In genomic region chr12:58267779-58268178, GRCm38 (mm10) we compare ENCODE assay signal across 9 mouse cellular contexts. TPM values are rescaled to one million over a fixed set of nuclear protein-coding genes. Genes with fewer than 3 reads are reported as not detected.
DNase-seq lines count a peak whose midpoint lies in the region; ATAC-seq and TF ChIP-seq lines count a peak whose summit lies in the region.
"Had no signal": no experiment of that assay in that cellular context is flagged by ENCODE, and none has a peak within 500 bp of the region (broad histone marks: within the 10 kb centered on the region; RNA-seq: fewer than 3 reads in every experiment).

No protein-coding gene starts in this region.

- peak overlapping the region; percentile 48 for H3K4me3 ChIP-seq in forebrain, embryonic 10.5 days
- peak overlapping the region; percentile 40 for H3K4me3 ChIP-seq in intestine, embryonic 14.5 days (ENCODE audit: low read depth, low read length)
- peak overlapping the region; percentile 40 for H3K4me3 ChIP-seq in neural tube, embryonic 11.5 days (ENCODE audit: low read depth, low read length)
- no peak overlapping the region for H3K4me3 ChIP-seq in thymus, adult 2 months (ENCODE audit: control insufficient read depth, insufficient read depth, low read length)
- H3K4me3 ChIP-seq: myocyte had no signal

- no peak for TF ChIP-seq CTCF in thymus, adult 2 months (IDR thresholded peaks at IDR 0.05; ENCODE audit: borderline replicate concordance, control insufficient read depth, extremely low read depth, insufficient read depth, low read length, poor library complexity)

- no peak for ATAC-seq in intestine, embryonic 14.5 days (replicated peaks; ENCODE audit: low FRiP score, low TSS enrichment, low read depth)
- no peak for ATAC-seq in neural tube, embryonic 11.5 days (ENCODE audit: insufficient read depth, low FRiP score, low TSS enrichment)

- H3K27me3 ChIP-seq in forebrain, embryonic 10.5 days (ENCODE audit: poor library complexity, severe bottlenecking): peaks cover 28% of the 10 kb centered on the region
- no peaks in the 10 kb centered on the region for H3K27me3 ChIP-seq in intestine, embryonic 14.5 days (replicated peaks; ENCODE audit: control insufficient read depth, insufficient read depth, low read length)
- H3K27me3 ChIP-seq in neural tube, embryonic 11.5 days (ENCODE audit: control insufficient read depth, insufficient read depth, low read length): no peaks in the 10 kb centered on the region
- no peaks in the 10 kb centered on the region for H3K27me3 ChIP-seq in thymus, adult 2 months (ENCODE audit: control insufficient read depth, insufficient read depth, low read length)

- H3K9ac ChIP-seq in intestine, embryonic 14.5 days (ENCODE audit: low read length): peak overlapping the region; percentile 59
- peak overlapping the region; percentile 18; the same call in 1 of the 2 replicates for H3K9ac ChIP-seq in neural tube, embryonic 11.5 days (ENCODE audit: low read length)

- no peaks in the 10 kb centered on the region for H3K9me3 ChIP-seq in forebrain, embryonic 10.5 days
- H3K9me3 ChIP-seq in intestine, embryonic 14.5 days (ENCODE audit: control insufficient read depth, low read length): no peaks in the 10 kb centered on the region
- no peaks in the 10 kb centered on the region for H3K9me3 ChIP-seq in neural tube, embryonic 11.5 days (ENCODE audit: control insufficient read depth, low read length)

- peak overlapping the region; percentile 70 for H3K4me2 ChIP-seq in intestine, embryonic 14.5 days (ENCODE audit: low read length)
- H3K4me2 ChIP-seq in neural tube, embryonic 11.5 days (ENCODE audit: low read depth): peak overlapping the region; percentile 62

- H3K27ac ChIP-seq in forebrain, embryonic 10.5 days: peak overlapping the region; percentile 75
- peak overlapping the region; percentile 65 for H3K27ac ChIP-seq in intestine, embryonic 14.5 days (ENCODE audit: low read depth)
- no peak overlapping the region for H3K27ac ChIP-seq in neural tube, embryonic 11.5 days (ENCODE audit: low read depth, low read length)
- no peak overlapping the region for H3K27ac ChIP-seq in thymus, adult 2 months (ENCODE audit: control insufficient read depth, insufficient read depth, low read length)

- no peaks in the 10 kb centered on the region for H3K36me3 ChIP-seq in forebrain, embryonic 10.5 days (replicated peaks)
- no peaks in the 10 kb centered on the region for H3K36me3 ChIP-seq in intestine, embryonic 14.5 days (ENCODE audit: control insufficient read depth, insufficient read depth, low read length)
- no peaks in the 10 kb centered on the region for H3K36me3 ChIP-seq in neural tube, embryonic 11.5 days (ENCODE audit: control insufficient read depth, insufficient read depth, low read length)
- no peaks in the 10 kb centered on the region for H3K36me3 ChIP-seq in thymus, adult 2 months (ENCODE audit: control insufficient read depth, insufficient read depth, low read length)

- peaks cover 17% of the 10 kb centered on the region for H3K4me1 ChIP-seq in forebrain, embryonic 10.5 days
- H3K4me1 ChIP-seq in intestine, embryonic 14.5 days (replicated peaks; ENCODE audit: control insufficient read depth, insufficient read depth, low read length): peaks cover 2% of the 10 kb centered on the region; the same call in 1 of the 2 replicates
- peaks cover 4% of the 10 kb centered on the region; the same call in 1 of the 2 replicates for H3K4me1 ChIP-seq in neural tube, embryonic 11.5 days (ENCODE audit: control insufficient read depth, insufficient read depth, low read length)
- no peaks in the 10 kb centered on the region for H3K4me1 ChIP-seq in thymus, adult 2 months (replicated peaks; ENCODE audit: control insufficient read depth, insufficient read depth, low read length)

- peak; percentile 6 for DNase-seq in kidney, postnatal 10 days
- DNase-seq in kidney, postnatal 14 days: no peak
- DNase-seq in forebrain, embryonic 10.5 days (ENCODE audit: extremely low spot score, low spot score): no peak
- DNase-seq in intestine, embryonic 14.5 days (ENCODE audit: low spot score): no peak
- DNase-seq in neural tube, embryonic 11.5 days (ENCODE audit: low spot score): no peak
- DNase-seq in thymus, adult 2 months: no peak
- DNase-seq in embryo, embryonic 11 days: no peak
- DNase-seq in natural killer cell, adult 2 months (ENCODE audit: low spot score in 2 of 2): no peak

- TF ChIP-seq POLR2A in thymus, adult 2 months (IDR thresholded peaks at IDR 0.05; ENCODE audit: control insufficient read depth, extremely low read depth, insufficient read depth, low read length, poor library complexity): no peak

- 33% methylated on average over 8 of the region's 8 CpGs for WGBS in forebrain, embryonic 10.5 days
- WGBS in intestine, embryonic 14.5 days: 38% methylated on average over 8 of the region's 8 CpGs
- WGBS in neural tube, embryonic 11.5 days: 44% methylated on average over 8 of the region's 8 CpGs
- WGBS in thymus, adult 2 months: 33% methylated on average over 8 of the region's 8 CpGs

RNA-seq across cellular contexts. Expression of gene Clec14a, which starts 1.3 kb away (rescaled TPM):
- polyA plus RNA-seq in forebrain, embryonic 10.5 days (2016; fragmentation: Nextera tagmentation; extraction: Ambion mirVana): 5.4 and 5.5 TPM in 2 replicates
- 8.6 and 9.1 TPM in 2 replicates for polyA plus RNA-seq in intestine, embryonic 14.5 days (2014; fragmentation: Nextera tagmentation; extraction: Ambion mirVana)
- 5.1 and 5.8 TPM in 2 replicates for polyA plus RNA-seq in neural tube, embryonic 11.5 days (2014; fragmentation: Nextera tagmentation; extraction: Ambion mirVana)
- 1.3 and 1.9 TPM in 2 replicates for polyA plus RNA-seq in thymus, adult 2 months (2012; rRNA removed)

RNA-seq across cellular contexts. Expression of gene Sstr1, which starts 56.2 kb away (rescaled TPM):
- 0.06 TPM in 1 of 2 replicates, not detected in the other for polyA plus RNA-seq in forebrain, embryonic 10.5 days (2016; fragmentation: Nextera tagmentation; extraction: Ambion mirVana)
- 0.69 and 0.83 TPM in 2 replicates for polyA plus RNA-seq in intestine, embryonic 14.5 days (2014; fragmentation: Nextera tagmentation; extraction: Ambion mirVana)
- 0.25 and 0.58 TPM in 2 replicates for polyA plus RNA-seq in neural tube, embryonic 11.5 days (2014; fragmentation: Nextera tagmentation; extraction: Ambion mirVana)
- polyA plus RNA-seq in thymus, adult 2 months (2012; rRNA removed): 0.11 and 0.19 TPM in 2 replicates
- polyA plus RNA-seq: myocyte had no signal

Comparison
In these comparisons a context has a peak if more than half of its experiments do, and no peak if none do; other contexts are left out.
1. H3K27ac ChIP-seq: peak in forebrain, embryonic 10.5 days (single experiment) and intestine, embryonic 14.5 days (single experiment); none in neural tube, embryonic 11.5 days (single experiment) and thymus, adult 2 months (single experiment).